Mouse (Mus musculus) c-Kit-positive CD71-positive TER-119-positive erythroid progenitor cells, embryonic 14.5 days (primary cell): ENCODE measurements around the gene Ksr1.

Source experiments
- DNase-seq: peaks from one replicate; pipeline ENCODE4 v3.0.0-alpha.2; 2013; ENCODE audit warnings: low spot score

The Ksr1 gene

GRCm38 (mm10) chr11:79146331-79146767 is at the start of gene Ksr1:
TSS of gene Ksr1 (minus strand) at chr11:79146407.
- DNase-seq = peak; percentile 82

GRCm38 (mm10) chr11:79192176-79192575 is 46.0 kb upstream of the Ksr1 start:
- peak; percentile 40 for DNase-seq

DNA sequence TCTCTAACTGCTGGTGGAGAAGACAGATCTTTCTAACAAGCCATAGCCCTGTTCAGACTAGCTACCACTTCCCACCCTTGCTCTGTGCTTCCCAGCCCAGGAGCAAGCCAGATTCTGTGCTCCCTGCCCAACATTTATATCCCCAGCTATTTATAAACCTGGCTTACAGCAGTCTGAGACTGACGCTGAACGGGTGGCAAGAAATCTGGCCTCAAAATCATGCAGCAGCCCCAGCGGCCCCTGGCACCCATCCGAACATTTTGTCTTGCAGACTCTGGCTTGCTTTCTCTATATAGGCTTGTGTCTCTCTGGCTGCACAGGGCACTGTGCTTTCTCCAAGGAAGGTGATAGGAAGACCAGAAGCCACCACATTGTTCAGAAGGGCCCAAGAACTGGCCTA is 45.0 kb upstream of the Ksr1 start:
- DNase-seq = no peak

GRCm38 (mm10) chr11:79190257-79190656 is 44.0 kb upstream of the Ksr1 start:
- no peak for DNase-seq

- DNase-seq = no peak
Observed at GRCm38 (mm10) chr11:79188176-79188575, 42.0 kb upstream of the Ksr1 start.

GRCm38 (mm10) chr11:79187291-79187690 is 41.1 kb upstream of the Ksr1 start:
- DNase-seq = no peak

DNA sequence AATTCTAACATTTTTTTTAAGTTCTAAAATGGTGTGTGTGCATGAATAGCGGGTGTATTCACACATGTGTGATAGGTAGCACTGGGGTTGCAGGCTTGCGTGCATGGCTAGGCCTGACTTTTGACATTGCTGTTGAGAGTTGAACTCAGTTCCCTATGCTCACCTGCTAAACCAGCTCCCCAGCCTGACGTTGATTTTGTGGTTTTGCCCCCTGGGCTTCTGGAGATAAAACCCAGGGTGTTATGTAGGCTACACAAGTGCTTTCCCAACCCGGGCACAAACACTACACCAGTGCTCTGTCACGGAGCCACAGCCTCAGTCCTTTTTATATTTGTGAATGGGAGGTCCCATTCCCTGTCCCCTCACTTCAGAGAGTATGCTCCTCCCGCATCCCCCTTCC is 39.5 kb upstream of the Ksr1 start:
- no peak for DNase-seq

- no peak for DNase-seq
Observed at GRCm38 (mm10) chr11:79184126-79184888, 38.1 kb upstream of the Ksr1 start.

- DNase-seq = no peak
Observed at GRCm38 (mm10) chr11:79183400-79183799, 37.2 kb upstream of the Ksr1 start.

- DNase-seq = no peak
Observed at GRCm38 (mm10) chr11:79182881-79183280, 36.7 kb upstream of the Ksr1 start.

GRCm38 (mm10) chr11:79181914-79182313 is 35.7 kb upstream of the Ksr1 start:
- no peak for DNase-seq

DNA sequence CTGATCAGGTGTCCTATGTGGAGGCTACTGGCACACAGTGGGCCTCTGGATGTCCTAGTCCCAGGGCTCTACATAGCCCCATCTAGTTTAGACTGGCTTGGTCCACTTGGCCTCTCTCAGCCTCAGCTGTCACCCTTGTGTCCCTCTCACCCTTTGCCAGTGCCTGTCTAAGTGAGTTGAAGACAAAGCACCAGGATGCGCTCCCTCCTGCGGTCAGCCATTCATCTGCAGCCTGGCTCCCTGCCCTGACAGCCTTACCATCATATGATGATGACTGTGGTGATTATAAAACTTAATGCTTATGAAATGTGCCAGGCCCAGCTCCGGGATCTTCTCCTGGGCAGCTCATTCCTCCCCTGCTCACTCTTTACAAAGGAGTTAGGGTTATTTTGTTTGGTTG is 30.5 kb upstream of the Ksr1 start:
- DNase-seq = no peak

- DNase-seq = no peak
Observed at GRCm38 (mm10) chr11:79172054-79172453, 25.8 kb upstream of the Ksr1 start.

DNA sequence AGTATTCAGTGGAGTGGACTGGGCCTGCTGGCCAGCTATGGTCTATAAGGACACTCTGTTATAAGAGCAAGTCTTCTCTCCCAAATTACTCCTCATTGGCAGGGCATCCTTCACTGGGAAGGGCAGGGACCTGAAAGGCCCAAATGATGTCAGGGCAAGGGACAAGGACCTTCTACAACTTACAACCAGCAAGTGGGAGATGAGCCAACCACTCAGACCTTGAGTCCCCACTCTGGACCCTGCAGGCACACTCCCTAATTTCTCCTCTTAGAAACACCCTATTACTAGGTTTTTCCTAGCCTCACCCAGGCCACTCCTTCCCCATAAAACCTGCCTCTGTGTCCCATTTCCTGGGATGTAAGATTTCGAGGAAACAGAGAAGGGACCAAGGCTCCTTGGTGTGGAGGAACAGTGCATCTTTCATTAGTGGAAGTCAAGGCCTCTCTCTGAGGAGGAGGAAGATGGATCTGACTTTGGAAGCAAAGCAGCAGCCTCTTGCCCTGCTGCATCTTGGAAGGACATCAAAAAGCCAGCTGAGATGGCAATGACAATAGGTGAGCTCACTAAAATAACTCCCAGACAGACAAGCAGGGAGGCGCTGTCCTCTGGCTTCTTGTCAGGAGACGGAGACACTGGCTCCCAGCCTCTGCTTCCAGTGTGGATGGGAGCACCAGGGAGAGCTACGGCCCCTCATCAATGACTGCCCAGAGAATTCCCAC is 20.5 kb upstream of the Ksr1 start:
- DNase-seq = no peak

DNA sequence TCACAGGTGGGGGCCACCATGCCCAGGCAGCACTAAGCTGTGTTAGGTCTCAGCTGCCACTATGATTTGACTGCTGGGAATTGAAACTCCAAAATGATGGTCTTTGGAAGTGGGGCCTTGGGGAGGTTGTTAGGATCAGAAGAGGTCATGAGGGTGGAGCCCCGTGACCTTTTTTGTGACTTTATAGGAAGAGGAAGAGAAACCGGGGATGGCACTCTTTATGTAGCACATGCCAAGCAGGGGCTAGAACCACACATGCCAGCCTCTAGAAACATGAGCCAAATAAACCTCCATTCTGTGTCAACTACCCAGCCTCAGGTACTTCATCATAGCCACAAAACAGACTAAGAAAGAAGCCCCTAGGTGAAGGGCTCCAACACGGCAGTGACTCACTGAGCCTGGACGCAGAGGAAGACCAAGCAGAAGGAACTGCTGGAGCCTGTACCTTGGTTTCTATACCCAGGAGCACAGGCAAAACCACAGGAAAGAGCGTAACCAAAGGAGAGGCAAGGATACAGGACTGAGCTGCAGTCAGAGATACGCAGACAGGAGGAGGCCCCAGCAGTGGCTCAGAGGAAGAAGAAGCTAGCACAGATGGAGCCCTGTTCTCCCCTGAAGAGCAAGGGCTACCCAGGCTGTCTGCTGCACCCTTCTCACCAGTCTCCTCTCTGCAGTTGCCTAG is 15.0 kb upstream of the Ksr1 start:
- no peak for DNase-seq

- DNase-seq = no peak
Observed at GRCm38 (mm10) chr11:79160127-79160526, 13.9 kb upstream of the Ksr1 start.

- DNase-seq = no peak
Observed at GRCm38 (mm10) chr11:79157729-79158128, 11.5 kb upstream of the Ksr1 start.

DNA sequence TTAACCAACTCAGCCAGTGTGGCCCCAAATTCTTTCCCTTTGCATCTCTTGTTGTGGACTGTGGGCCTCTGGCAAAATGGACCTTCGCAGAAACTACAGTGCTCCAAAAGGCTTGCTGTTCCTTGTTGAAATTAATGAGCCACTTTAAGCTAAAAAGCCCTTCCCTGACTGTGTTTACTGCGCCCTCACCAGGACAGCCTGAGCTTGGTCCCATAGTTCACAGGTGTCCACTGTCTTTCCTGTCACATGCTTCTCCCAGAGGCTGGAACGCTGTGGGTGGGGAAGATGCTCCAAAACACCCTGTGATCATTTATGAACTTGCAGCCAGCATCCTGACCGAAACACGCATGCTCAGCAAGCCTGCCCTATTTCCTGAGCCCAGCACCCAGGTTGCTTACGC is 9.1 kb upstream of the Ksr1 start:
- DNase-seq = no peak

- DNase-seq = no peak
Observed at GRCm38 (mm10) chr11:79152696-79153095, 6.5 kb upstream of the Ksr1 start.

DNA sequence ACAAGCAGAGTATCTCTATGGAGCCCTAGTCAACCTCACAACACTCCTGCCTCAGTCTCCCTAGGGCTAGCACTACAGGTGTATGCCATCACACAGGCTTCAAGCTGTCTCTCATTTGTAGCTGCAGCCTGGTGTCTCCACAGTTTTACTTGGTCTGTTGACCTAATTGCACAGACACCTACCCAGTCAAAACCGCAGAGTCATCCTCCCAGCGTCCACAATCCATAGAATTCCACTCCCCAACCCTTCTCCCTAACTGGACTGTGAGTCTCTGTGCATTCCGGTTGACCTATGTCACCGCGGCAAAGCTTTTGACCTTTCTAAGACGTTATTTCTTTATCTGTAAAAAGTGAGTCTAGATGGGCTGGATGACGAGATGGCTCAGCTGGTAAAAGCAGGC is 5.7 kb upstream of the Ksr1 start:
- DNase-seq = no peak

DNA sequence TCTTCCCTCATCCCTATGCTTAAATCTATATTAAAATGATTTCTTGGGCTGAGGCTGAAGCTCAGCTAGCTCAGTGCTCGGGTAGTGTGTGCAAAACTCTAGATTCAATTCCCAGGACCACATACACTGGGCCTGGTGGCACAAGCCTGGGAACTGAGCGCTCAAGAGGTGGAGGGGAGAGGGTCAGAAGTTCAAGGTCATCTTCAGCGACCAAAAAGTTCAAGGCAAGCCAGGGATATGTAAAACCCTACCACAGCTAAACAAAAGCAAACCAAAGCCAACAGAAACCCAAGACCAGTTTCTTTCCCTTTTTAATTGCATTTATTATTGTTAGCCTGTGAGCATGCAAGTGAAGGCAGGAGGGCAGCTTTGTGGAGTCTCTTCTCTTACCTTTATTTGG is 4.1 kb upstream of the Ksr1 start:
- DNase-seq = no peak

DNA sequence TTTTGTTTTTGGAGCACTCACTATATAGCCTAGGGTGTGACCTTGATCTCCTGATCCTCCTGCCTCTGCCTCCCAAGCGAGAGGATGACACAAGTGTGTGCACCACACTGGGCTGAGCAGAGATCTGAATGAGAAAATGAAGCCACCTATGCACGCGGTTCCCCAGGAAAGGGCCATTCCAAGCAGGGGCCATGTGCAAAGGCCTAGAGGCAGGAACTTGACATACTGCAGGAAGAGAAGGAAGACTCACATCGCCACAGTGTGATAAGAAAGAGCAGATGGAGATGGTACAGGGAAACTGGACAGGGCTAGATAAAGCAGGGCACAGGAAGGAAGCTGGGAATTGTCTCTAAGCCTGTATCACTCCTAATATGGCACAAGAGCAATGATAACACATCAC is 3.1 kb upstream of the Ksr1 start:
- no peak for DNase-seq

DNA sequence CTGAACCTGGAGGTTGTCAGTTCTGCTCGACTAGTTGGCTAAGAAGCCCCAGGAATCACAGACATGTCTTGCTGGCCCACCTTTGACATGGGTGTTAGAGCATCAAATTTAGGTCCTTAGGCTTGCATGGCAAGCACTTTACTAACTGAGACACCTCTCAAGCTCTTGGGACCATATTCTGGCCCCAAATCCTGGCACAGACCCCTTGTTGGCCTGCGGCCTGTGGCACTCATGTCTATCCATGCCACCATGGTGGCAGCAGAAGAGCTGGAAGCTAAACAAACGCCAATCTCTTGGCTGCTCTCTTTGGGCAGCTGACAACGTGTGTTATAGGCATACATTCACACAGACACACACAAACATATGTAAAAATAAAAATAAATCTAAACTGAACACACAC is 2.6 kb upstream of the Ksr1 start:
- DNase-seq = no peak
